Mouse (Mus musculus) heart, postnatal 0 days (tissue): ENCODE measurements at regions not wholly inside any gene's neighbourhood (a gene's known extent, or its start where the extent isn't known, plus 50 kb on each side); places are given as distances from the start of the nearest gene placed in this dataset.
A peak's percentile ranks its signal among the peaks of the same experiment; 100 is the strongest.

Source experiments
- ATAC-seq: fragments of 200-750 bp; cut with Nextera tagmentation; 2 replicates; pipeline ENCODE4 v1.8.0; 2017; ENCODE audit warnings: low read depth, moderate number of reproducible peaks, moderate library complexity; ENCODE audit not compliant: insufficient read depth
- DNase-seq: peaks from one replicate; pipeline ENCODE4 v3.0.0-alpha.2; 2016; ENCODE audit warnings: low spot score
- H3K27ac ChIP-seq: fragments of 300-500 bp; sonication (generic); 2 replicates; pipeline ENCODE4 v1.5.1; 2014; ENCODE audit warnings: low read depth, mild to moderate bottlenecking
- H3K27me3 ChIP-seq: fragments of 300-500 bp; sonication (generic); 2 replicates; pipeline ENCODE4 v1.6.1; 2014; ENCODE audit warnings: low read length, mixed read lengths; ENCODE audit not compliant: control insufficient read depth, insufficient read depth
- H3K36me3 ChIP-seq: fragments of 300-500 bp; sonication (generic); replicated peaks from 2 replicates; pipeline ENCODE4 v1.6.1; 2014; ENCODE audit warnings: low read length, mixed read lengths; ENCODE audit not compliant: control insufficient read depth, insufficient read depth
- H3K4me1 ChIP-seq: fragments of 300-500 bp; sonication (generic); 2 replicates; pipeline ENCODE4 v1.6.1; 2014; ENCODE audit warnings: antibody characterized with exemption; ENCODE audit not compliant: control insufficient read depth, insufficient read depth
- H3K4me2 ChIP-seq: fragments of 300-500 bp; sonication (generic); 2 replicates; pipeline ENCODE4 v1.6.1; 2014; ENCODE audit warnings: low read depth, mild to moderate bottlenecking, low read length, moderate library complexity
- H3K4me3 ChIP-seq: fragments of 300-500 bp; sonication (generic); 2 replicates; pipeline ENCODE4 v1.5.1; 2014; ENCODE audit warnings: low read depth, low read length
- H3K9ac ChIP-seq: fragments of 300-500 bp; sonication (generic); replicated peaks from 2 replicates; pipeline ENCODE4 v1.6.1; 2014; ENCODE audit warnings: low read depth, low read length, mixed read lengths
- H3K9me3 ChIP-seq: fragments of 300-500 bp; sonication (generic); replicated peaks from 2 replicates; pipeline ENCODE4 v1.6.1; 2016; ENCODE audit warnings: low read length; ENCODE audit not compliant: control insufficient read depth
- CTCF ChIP-seq: IDR thresholded peaks from 2 replicates; pipeline ENCODE4 v1.5.1; 2016; ENCODE audit warnings: antibody characterized with exemption, control low read depth, low read depth
- EP300 ChIP-seq: IDR thresholded peaks from 2 replicates; pipeline ENCODE4 v1.6.1; 2016; ENCODE audit warnings: antibody characterized with exemption, low read depth
- WGBS: fragments of 180-500 bp; shearing (Covaris S2); extraction: QIAGEN DNeasy Blood & Tissue Kit; methylation state at CpG from one replicate; pipeline ENCODE4 v1.1.7; 2014; 5-methylcytosine and 5-hydroxymethylcytosine counted together

- ATAC-seq (no peak), DNase-seq (no peak)
- H3K27ac ChIP-seq: no peak overlapping the region
- no peaks in the 10 kb centered on the region for H3K36me3 ChIP-seq
- WGBS: 61% methylated on average over 4 of the region's 4 CpGs
- no peaks in the 10 kb centered on the region for H3K27me3 ChIP-seq
- H3K4me2 ChIP-seq: no peak overlapping the region
- H3K4me3 ChIP-seq: no peak overlapping the region
- TF ChIP-seq CTCF (no peak), EP300 (no peak)
- no peak overlapping the region for H3K9ac ChIP-seq
- H3K9me3 ChIP-seq: no peaks in the 10 kb centered on the region
- peaks cover 4% of the 10 kb centered on the region; the same call in 1 of the 2 replicates for H3K4me1 ChIP-seq
Observed at GRCm38 (mm10) chr1:190442166-190442565, 271.7 kb upstream of the Prox1 start.

GRCm38 (mm10) chr1:190438789-190439188, 268.3 kb upstream of the Prox1 start:
- H3K4me2 ChIP-seq: no peak overlapping the region
- no peak for DNase-seq
- 56% methylated on average over 2 of the region's 2 CpGs for WGBS

GRCm38 (mm10) chr1:190422874-190423273, 252.4 kb upstream of the Prox1 start:
- peak; percentile 24 for DNase-seq
- H3K36me3 ChIP-seq: no peaks in the 10 kb centered on the region
- H3K4me2 ChIP-seq: no peak overlapping the region
- peaks cover 3% of the 10 kb centered on the region; the same call in 1 of the 2 replicates for H3K27me3 ChIP-seq
- H3K4me1 ChIP-seq: peaks cover 12% of the 10 kb centered on the region; the same call in 1 of the 2 replicates
- ATAC-seq: no peak
- TF ChIP-seq EP300 (no peak), CTCF (no peak)
- H3K9me3 ChIP-seq: 0 out of 2 replicates have a peak, but pooled peaks cover 4% of the 10 kb centered on the region
- H3K27ac ChIP-seq: no peak overlapping the region
- no peak overlapping the region for H3K9ac ChIP-seq
- no peak overlapping the region for H3K4me3 ChIP-seq
- 22% methylated on average over 9 of the region's 9 CpGs for WGBS

More at GRCm38 (mm10) chr1:190438789-190439188, 268.3 kb upstream of the Prox1 start:
- no peak overlapping the region for H3K4me3 ChIP-seq
- ATAC-seq: no peak
- H3K9me3 ChIP-seq: no peaks in the 10 kb centered on the region
- TF ChIP-seq CTCF (no peak), EP300 (no peak)
- no peak overlapping the region for H3K9ac ChIP-seq
- no peak overlapping the region for H3K27ac ChIP-seq
- H3K27me3 ChIP-seq: no peaks in the 10 kb centered on the region
- H3K4me1 ChIP-seq: peaks cover 4% of the 10 kb centered on the region; the same call in 1 of the 2 replicates
- H3K36me3 ChIP-seq: no peaks in the 10 kb centered on the region

GRCm38 (mm10) chr1:190419709-190420108, 249.2 kb upstream of the Prox1 start:
- peak; percentile 58; the same call in 1 of the 2 replicates for ATAC-seq
- WGBS: 30% methylated on average over 13 of the region's 13 CpGs
- DNase-seq: peak; percentile 49
- H3K9ac ChIP-seq: no peak overlapping the region
- no peak overlapping the region for H3K4me3 ChIP-seq
- H3K36me3 ChIP-seq: no peaks in the 10 kb centered on the region
- H3K27me3 ChIP-seq: peaks cover 3% of the 10 kb centered on the region; the same call in 1 of the 2 replicates
- no peak overlapping the region for H3K27ac ChIP-seq
- no peak overlapping the region for H3K4me2 ChIP-seq
- peaks cover 12% of the 10 kb centered on the region; the same call in 1 of the 2 replicates for H3K4me1 ChIP-seq
- no peak for TF ChIP-seq CTCF
- TF ChIP-seq EP300: no peak
- 0 out of 2 replicates have a peak, but pooled peaks cover 4% of the 10 kb centered on the region for H3K9me3 ChIP-seq

GRCm38 (mm10) chr1:190417326-190417725, 246.8 kb upstream of the Prox1 start:
- Histone ChIP-seq H3K36me3 (no peaks in the 10 kb centered on the region), H3K9me3 (no peaks in the 10 kb centered on the region), H3K4me3 (no peak overlapping the region), H3K27me3 (peaks cover 3% of the 10 kb centered on the region; the same call in 1 of the 2 replicates), H3K9ac (no peak overlapping the region), H3K4me1 (peaks cover 12% of the 10 kb centered on the region; the same call in 1 of the 2 replicates), H3K27ac (no peak overlapping the region), H3K4me2 (no peak overlapping the region)
- TF ChIP-seq EP300 (no peak), CTCF (no peak)
- WGBS: 34% methylated on average over 11 of the region's 11 CpGs
- DNase-seq: no peak
- no peak for ATAC-seq

- ATAC-seq: no peak
- Histone ChIP-seq H3K4me1 (no peaks in the 10 kb centered on the region), H3K27me3 (no peaks in the 10 kb centered on the region), H3K4me3 (no peak overlapping the region), H3K36me3 (no peaks in the 10 kb centered on the region), H3K9me3 (no peaks in the 10 kb centered on the region), H3K9ac (no peak overlapping the region), H3K27ac (no peak overlapping the region), H3K4me2 (no peak overlapping the region)
- 88% methylated on average over 5 of the region's 5 CpGs for WGBS
- TF ChIP-seq EP300 (no peak), CTCF (no peak)
- DNase-seq: no peak
Observed at GRCm38 (mm10) chr1:190411756-190412155, 241.2 kb upstream of the Prox1 start.
